Mouse (Mus musculus): ENCODE measurements around the gene Gm9046. TPM values are rescaled to one million over a fixed set of nuclear protein-coding genes. Genes with fewer than 3 reads are reported as not detected.
"Not testable (repeated sequence)": the region's sequence is repeated elsewhere in the genome, so short reads cannot be mapped to it uniquely, and the experiment has no call there.

Gm9046 gene
- not detected for polyA plus RNA-seq (2021)

GRCm38 (mm10) chr10:118343155-118343554 lies at the start of gene Gm9046:
TSS of gene Gm9046 (minus strand) at chr10:118343255.
- H3K27me3 ChIP-seq; POLR2A ChIA-PET; in situ Hi-C loops (cut with MboI; ENCODE audit: low pct_unique_long_range_greater_than_20kb); CTCF ChIA-PET; DNase-seq (ENCODE audit: low read depth, low spot score); ATAC-seq: not testable (repeated sequence)

- DNase-seq (ENCODE audit: low read depth, low spot score) = peak; percentile 15
- peak; percentile 82 for ATAC-seq
- no peaks in the 10 kb centered on the region for H3K27me3 ChIP-seq
- ChIA-PET POLR2A (no interaction called here), CTCF (interaction anchor here (0.6 to 2.9 kb wide), 5 partner anchors 18 to 709 kb away, joined by 3 to 10 read pairs (median 4); no protein-coding TSS in a partner anchor)
- in situ Hi-C loops (cut with MboI; ENCODE audit: low pct_unique_long_range_greater_than_20kb) = no loop called here
- peak; percentile 96 for TF ChIP-seq CTCF (IDR thresholded peaks at IDR 0.05)
Measured at GRCm38 (mm10) chr10:118370443-118370842, 27.4 kb upstream of the Gm9046 start.

GRCm38 (mm10) chr10:118369518-118369917 lies 26.5 kb upstream of the Gm9046 start:
- ChIA-PET POLR2A (no interaction called here), CTCF (interaction anchor here (0.6 to 2.9 kb wide), 3 partner anchors 212 to 710 kb away, joined by 3 to 10 read pairs (median 8); no protein-coding TSS in a partner anchor)
- ATAC-seq (no peak), DNase-seq (ENCODE audit: low read depth, low spot score) (no peak)
- TF ChIP-seq CTCF (IDR thresholded peaks at IDR 0.05) = no peak
- H3K27me3 ChIP-seq = no peaks in the 10 kb centered on the region
- in situ Hi-C loops (cut with MboI; ENCODE audit: low pct_unique_long_range_greater_than_20kb) = no loop called here

- DNase-seq (ENCODE audit: low read depth, low spot score); POLR2A ChIA-PET; ATAC-seq; H3K27me3 ChIP-seq; CTCF ChIA-PET; in situ Hi-C loops (cut with MboI; ENCODE audit: low pct_unique_long_range_greater_than_20kb): not testable (repeated sequence)
Measured at GRCm38 (mm10) chr10:118354005-118354404, 10.9 kb upstream of the Gm9046 start, which contains the start of gene Gm9049. TSS of gene Gm9049 (minus strand) at chr10:118354105.

GRCm38 (mm10) chr10:118348579-118348978 lies 5.5 kb upstream of the Gm9046 start, which contains the start of gene Gm9048:
TSS of gene Gm9048 (minus strand) at chr10:118348679.
- ATAC-seq = not testable (repeated sequence)

GRCm38 (mm10) chr10:118337731-118338130 lies 5.3 kb downstream of the Gm9046 start, which contains the start of gene Gm9045:
TSS of gene Gm9045 (minus strand) at chr10:118337831.
- in situ Hi-C loops (cut with MboI; ENCODE audit: low pct_unique_long_range_greater_than_20kb); H3K27me3 ChIP-seq; DNase-seq (ENCODE audit: low read depth, low spot score); CTCF ChIA-PET; POLR2A ChIA-PET; ATAC-seq: not testable (repeated sequence)

More at GRCm38 (mm10) chr10:118348579-118348978, 5.5 kb upstream of the Gm9046 start, which contains the start of gene Gm9048:
- H3K27me3 ChIP-seq; in situ Hi-C loops (cut with MboI; ENCODE audit: low pct_unique_long_range_greater_than_20kb); DNase-seq (ENCODE audit: low read depth, low spot score); CTCF ChIA-PET; POLR2A ChIA-PET: not testable (repeated sequence)

- in situ Hi-C loops (cut with MboI; ENCODE audit: low pct_unique_long_range_greater_than_20kb); POLR2A ChIA-PET; ATAC-seq; CTCF ChIA-PET; DNase-seq (ENCODE audit: low read depth, low spot score); H3K27me3 ChIP-seq: not testable (repeated sequence)
Measured at GRCm38 (mm10) chr10:118332308-118332707, 10.7 kb downstream of the Gm9046 start, which contains the start of gene Gm9044. TSS of gene Gm9044 (minus strand) at chr10:118332408.

- in situ Hi-C loops (cut with MboI; ENCODE audit: low pct_unique_long_range_greater_than_20kb); ATAC-seq; CTCF ChIA-PET; DNase-seq (ENCODE audit: low read depth, low spot score); H3K27me3 ChIP-seq; POLR2A ChIA-PET: not testable (repeated sequence)
Measured at GRCm38 (mm10) chr10:118326869-118327268, 16.2 kb downstream of the Gm9046 start, which contains the start of gene Gm9040. TSS of gene Gm9040 (minus strand) at chr10:118326969.

GRCm38 (mm10) chr10:118319024-118319423 lies 24.0 kb downstream of the Gm9046 start:
- POLR2A ChIA-PET = no interaction called here
- no peak for ATAC-seq
- DNase-seq (ENCODE audit: low read depth, low spot score) = no peak
- CTCF ChIA-PET = no interaction called here
- H3K27me3 ChIP-seq = no peaks in the 10 kb centered on the region
- no peak for TF ChIP-seq CTCF (IDR thresholded peaks at IDR 0.05)
- in situ Hi-C loops (cut with MboI; ENCODE audit: low pct_unique_long_range_greater_than_20kb) = no loop called here

- in situ Hi-C loops (cut with MboI; ENCODE audit: low pct_unique_long_range_greater_than_20kb); CTCF ChIA-PET; DNase-seq (ENCODE audit: low read depth, low spot score); ATAC-seq; H3K27me3 ChIP-seq; POLR2A ChIA-PET: not testable (repeated sequence)
Measured at GRCm38 (mm10) chr10:118302133-118302532, 40.9 kb downstream of the Gm9046 start.

- TF ChIP-seq CTCF (IDR thresholded peaks at IDR 0.05) = no peak
- DNase-seq (ENCODE audit: low read depth, low spot score) (no peak), ATAC-seq (no peak)
- in situ Hi-C loops (cut with MboI; ENCODE audit: low pct_unique_long_range_greater_than_20kb) = no loop called here
- no peaks in the 10 kb centered on the region for H3K27me3 ChIP-seq
- ChIA-PET CTCF (no interaction called here), POLR2A (no interaction called here)
Measured at GRCm38 (mm10) chr10:118294938-118295337, 48.1 kb downstream of the Gm9046 start, which contains the start of gene Iltifb. TSS of gene Iltifb (minus strand) at chr10:118295038.

Other genes with a start within 250 kb of the Gm9046 start
- 11.7 TPM for gene Mdm1, start 201.4 kb downstream of the Gm9046 start, polyA plus RNA-seq (2021)
- gene Il22, start 138.3 kb downstream of the Gm9046 start, polyA plus RNA-seq (2021) = not detected
- 0.03 TPM for gene Gm32717, start 102.5 kb downstream of the Gm9046 start, polyA plus RNA-seq (2021)
- 0.03 TPM for gene Gm32802, start 84.6 kb downstream of the Gm9046 start, polyA plus RNA-seq (2021)
- not detected for gene Iltifb, start 48.2 kb downstream of the Gm9046 start, polyA plus RNA-seq (2021)
- gene Gm9040, start 16.3 kb downstream of the Gm9046 start, polyA plus RNA-seq (2021) = 1.4 TPM
- 1.4 TPM for gene Gm9044, start 10.8 kb downstream of the Gm9046 start, polyA plus RNA-seq (2021)
- not detected for gene Gm9045, start 5.4 kb downstream of the Gm9046 start, polyA plus RNA-seq (2021)
- gene Gm9048, start 5.4 kb upstream of the Gm9046 start, polyA plus RNA-seq (2021) = 0.18 TPM
- gene Gm9049, start 10.8 kb upstream of the Gm9046 start, polyA plus RNA-seq (2021) = not detected
- gene Ifng, start 97.8 kb upstream of the Gm9046 start, polyA plus RNA-seq (2021) = not detected